Mouse (Mus musculus): Measurements from ENCODE around the gene Dctn2.

Gene Dctn2

GRCm38 (mm10) chr10:127263631-127264030, 2.5 kb upstream of the Dctn2 start:
- in situ Hi-C loops (cut with MboI, MseI) = no loop called here

- in situ Hi-C loops (cut with MboI, MseI) = no loop called here
These were observed 1.8 kb upstream of the Dctn2 start for GRCm38 (mm10) chr10:127264336-127264735.

- in situ Hi-C loops (cut with MboI, MseI) = no loop called here
These were observed 1.2 kb upstream of the Dctn2 start for GRCm38 (mm10) chr10:127264971-127265370.

- in situ Hi-C loops (cut with MboI, MseI) = no loop called here
These were observed 449 bp upstream of the Dctn2 start for GRCm38 (mm10) chr10:127265727-127266111.

GRCm38 (mm10) chr10:127267318-127267717, 1.1 kb downstream of the Dctn2 start:
- in situ Hi-C loops (cut with MboI, MseI) = no loop called here

- in situ Hi-C loops (cut with MboI, MseI) = no loop called here
These were observed 2.2 kb downstream of the Dctn2 start for GRCm38 (mm10) chr10:127268401-127268800.

- in situ Hi-C loops (cut with MboI, MseI) = no loop called here
These were observed 2.9 kb downstream of the Dctn2 start for GRCm38 (mm10) chr10:127269036-127269435.

GRCm38 (mm10) chr10:127269884-127270283, 3.7 kb downstream of the Dctn2 start:
- in situ Hi-C loops (cut with MboI, MseI) = loop anchor here (5.0 kb wide), 1 partner anchor 1027 kb away; the partner anchor contains the start of gene Il23a

GRCm38 (mm10) chr10:127272371-127272770, 6.2 kb downstream of the Dctn2 start:
- in situ Hi-C loops (cut with MboI, MseI) = loop anchor here (5.0 kb wide), 1 partner anchor 1025 kb away; the partner anchor contains the start of gene Il23a

GRCm38 (mm10) chr10:127274261-127275022, 8.3 kb downstream of the Dctn2 start:
- in situ Hi-C loops (cut with MboI, MseI) = loop anchor here (5.0 kb wide), 1 partner anchor 1023 kb away; the partner anchor contains the start of gene Il23a

- in situ Hi-C loops (cut with MboI, MseI) = loop anchor here (5.0 kb wide), 2 partner anchors 43 to 102 kb away; partner anchors contain the start of gene Arhgap9
These were observed 13.6 kb downstream of the Dctn2 start for GRCm38 (mm10) chr10:127279730-127280129.

GRCm38 (mm10) chr10:127281316-127281715, 15.1 kb downstream of the Dctn2 start:
- in situ Hi-C loops (cut with MboI, MseI) = loop anchor here (5.0 kb wide), 2 partner anchors 41 to 104 kb away; partner anchors contain the start of gene Arhgap9

- in situ Hi-C loops (cut with MboI, MseI) = loop anchor here (5.0 kb wide), 2 partner anchors 40 to 105 kb away; partner anchors contain the start of gene Arhgap9
These were observed 16.6 kb downstream of the Dctn2 start for GRCm38 (mm10) chr10:127282620-127283215.

- in situ Hi-C loops (cut with MboI, MseI) = loop anchor here (5.0 kb wide), 2 partner anchors 38 to 107 kb away; partner anchors contain the start of gene Arhgap9
These were observed 18.0 kb downstream of the Dctn2 start for GRCm38 (mm10) chr10:127284105-127284622.

GRCm38 (mm10) chr10:127284724-127285500, 18.7 kb downstream of the Dctn2 start:
- in situ Hi-C loops (cut with MboI, MseI) = loop anchor here (5.0 kb wide), 2 partner anchors 37 to 108 kb away; partner anchors contain the start of gene Arhgap9

GRCm38 (mm10) chr10:127285644-127286043, 19.5 kb downstream of the Dctn2 start:
- in situ Hi-C loops (cut with MboI, MseI) = no loop called here

- in situ Hi-C loops (cut with MboI, MseI) = no loop called here
These were observed 20.0 kb downstream of the Dctn2 start for GRCm38 (mm10) chr10:127286194-127286593.

- in situ Hi-C loops (cut with MboI, MseI) = no loop called here
These were observed 20.6 kb downstream of the Dctn2 start for GRCm38 (mm10) chr10:127286730-127287129.

- in situ Hi-C loops (cut with MboI, MseI) = no loop called here
These were observed 21.2 kb downstream of the Dctn2 start for GRCm38 (mm10) chr10:127287271-127287935.

- in situ Hi-C loops (cut with MboI, MseI) = no loop called here
These were observed 21.7 kb downstream of the Dctn2 start for GRCm38 (mm10) chr10:127287936-127288293.

GRCm38 (mm10) chr10:127288328-127288799, 22.2 kb downstream of the Dctn2 start:
- in situ Hi-C loops (cut with MboI, MseI) = no loop called here

Measured in regulatory T cell (primary cell).